Mouse (Mus musculus) cerebellum, adult 2 months (tissue): Measurements from ENCODE around the gene Aamp.

Experiments used
- CTCF ChIP-seq: fragments of 200-500 bp; IDR thresholded peaks from 2 replicates; pipeline ENCODE4 v1.5.1; 2011; ENCODE audit warnings: low read depth, mild to moderate bottlenecking, control low read depth, low read length, moderate library complexity, borderline replicate concordance; ENCODE audit not compliant: insufficient read depth
- POLR2A ChIP-seq: fragments of 200-500 bp; IDR thresholded peaks from 2 replicates; pipeline ENCODE4 v1.6.1; 2011; ENCODE audit warnings: low read length, control low read depth, borderline replicate concordance; ENCODE audit not compliant: insufficient read depth

DNA sequence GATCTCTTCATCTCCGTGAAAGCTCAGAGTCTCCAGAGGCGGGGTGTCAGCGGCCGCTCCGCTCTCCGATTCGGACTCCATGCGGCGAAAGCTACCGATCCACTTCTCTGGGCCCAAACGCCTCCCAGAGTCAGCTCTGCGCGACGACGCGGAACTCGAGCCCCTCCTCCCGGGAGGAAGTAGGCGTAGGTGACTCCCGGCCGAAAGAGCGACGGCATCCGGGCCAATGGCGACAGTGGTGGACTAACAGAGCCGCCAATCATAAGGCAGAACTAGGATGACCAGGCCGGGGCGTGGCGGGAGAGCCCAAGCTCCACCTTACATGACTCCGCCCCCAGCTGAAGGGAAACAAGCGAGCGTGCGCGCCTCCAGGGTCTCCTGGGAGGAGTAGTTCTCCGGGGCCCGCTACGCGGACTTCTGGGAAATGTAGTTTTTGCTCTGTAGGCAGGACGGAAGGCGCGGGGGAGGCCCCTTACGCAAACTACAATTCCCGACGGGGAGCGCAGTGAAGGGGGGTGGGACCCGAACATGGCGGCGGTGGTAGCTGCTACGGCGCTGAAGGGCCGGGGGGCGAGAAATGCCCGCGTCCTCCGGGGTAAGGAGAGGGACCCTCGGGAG, at the start of gene Aamp, which contains the start of gene Pnkd:
- TF ChIP-seq CTCF (no peak), POLR2A (peak; percentile 69; the same call in 1 of the 2 replicates)
